Mouse (Mus musculus): Measurements from ENCODE around the gene Acta2. TPM values are rescaled to one million over a fixed set of nuclear protein-coding genes. Genes with fewer than 3 reads are reported as not detected.

Acta2 gene
- polyA plus RNA-seq, 1 experiment from 2014 or later, result 114 TPM

DNA sequence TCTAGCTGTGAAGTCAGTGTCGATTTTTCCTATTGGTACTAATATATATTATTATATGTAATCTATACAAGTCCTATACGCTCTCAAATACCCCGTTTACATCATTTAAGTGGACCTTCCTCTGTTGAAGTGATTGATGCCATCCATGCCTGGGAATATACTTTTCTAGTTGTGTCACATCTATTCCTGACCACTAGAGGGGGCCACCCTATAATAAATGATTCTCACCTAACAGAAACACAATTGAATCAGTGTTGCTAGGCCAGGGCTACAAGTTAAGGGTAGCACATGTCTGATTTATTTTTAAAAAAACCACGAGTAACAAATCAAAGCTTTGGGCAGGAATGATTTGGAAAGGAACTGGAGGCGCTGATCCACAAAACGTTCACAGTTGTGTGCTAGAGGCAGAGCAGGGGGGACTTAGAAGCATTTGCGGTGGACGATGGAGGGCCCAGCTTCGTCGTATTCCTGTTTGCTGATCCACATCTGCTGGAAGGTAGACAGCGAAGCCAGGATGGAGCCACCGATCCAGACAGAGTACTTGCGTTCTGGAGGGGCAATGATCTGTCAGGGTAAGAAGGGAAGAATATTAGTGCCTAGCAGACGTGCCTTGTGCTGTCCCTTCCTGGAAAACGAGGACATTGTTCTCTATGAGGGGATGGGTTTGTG lies 14.0 kb downstream of the Acta2 start:
- Histone ChIP-seq H3K9ac (no peak overlapping the region), H3K36me3 (no peaks in the 10 kb centered on the region), H3K4me1 (no peaks in the 10 kb centered on the region), H3K4me2 (replicated peaks) (no peak overlapping the region), H3K9me3 (no peaks in the 10 kb centered on the region), H3K27me3 (no peaks in the 10 kb centered on the region), H3K4me3 (no peak overlapping the region), H3K27ac (no peak overlapping the region)
- ATAC-seq (ENCODE audit: insufficient number of reproducible peaks, insufficient read depth, low FRiP score, low TSS enrichment), result no peak
- 67% methylated on average over 15 of the region's 15 CpGs for WGBS

DNA sequence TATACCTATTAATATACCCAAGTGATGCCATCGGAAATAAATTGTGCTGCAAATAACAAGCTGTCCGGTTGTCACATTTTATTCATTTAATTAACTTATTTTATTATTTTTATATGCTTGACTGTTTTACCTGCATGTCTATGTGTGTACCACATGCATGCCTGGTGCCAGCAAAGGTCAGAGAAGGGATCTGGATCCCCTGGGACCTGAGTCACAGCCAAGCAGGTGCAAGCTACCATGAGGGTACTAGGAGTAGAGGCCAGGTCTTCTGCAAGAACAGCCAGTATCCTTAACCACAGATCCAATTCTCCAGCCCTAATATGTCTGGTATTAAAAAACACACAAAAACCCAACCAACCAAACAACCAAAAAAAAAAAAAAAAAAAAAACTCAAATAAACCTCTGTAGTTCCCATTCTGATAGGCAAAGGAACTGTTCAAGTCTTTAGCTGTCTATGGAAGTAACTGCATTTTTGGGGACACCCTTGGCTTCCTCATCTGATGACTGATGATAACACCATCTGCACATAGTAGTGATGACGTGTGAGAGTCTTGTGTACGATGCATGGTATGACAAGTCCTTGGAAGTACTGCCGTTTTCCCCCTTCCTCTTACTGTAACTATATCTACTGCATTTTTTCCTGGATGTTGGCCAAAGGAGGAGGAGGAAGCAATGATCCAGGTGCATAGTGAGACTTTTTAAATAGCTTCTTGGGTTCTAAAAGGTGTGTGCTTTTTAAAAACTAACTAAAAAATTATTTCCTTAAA lies 14.9 kb downstream of the Acta2 start:
- Histone ChIP-seq H3K27ac (no peak overlapping the region), H3K9ac (no peak overlapping the region), H3K36me3 (no peaks in the 10 kb centered on the region), H3K4me3 (no peak overlapping the region), H3K4me1 (no peaks in the 10 kb centered on the region), H3K27me3 (no peaks in the 10 kb centered on the region), H3K4me2 (replicated peaks) (no peak overlapping the region), H3K9me3 (no peaks in the 10 kb centered on the region)
- no peak for ATAC-seq (ENCODE audit: insufficient number of reproducible peaks, insufficient read depth, low FRiP score, low TSS enrichment)
- WGBS, result 92% methylated on average over 5 of the region's 5 CpGs

DNA sequence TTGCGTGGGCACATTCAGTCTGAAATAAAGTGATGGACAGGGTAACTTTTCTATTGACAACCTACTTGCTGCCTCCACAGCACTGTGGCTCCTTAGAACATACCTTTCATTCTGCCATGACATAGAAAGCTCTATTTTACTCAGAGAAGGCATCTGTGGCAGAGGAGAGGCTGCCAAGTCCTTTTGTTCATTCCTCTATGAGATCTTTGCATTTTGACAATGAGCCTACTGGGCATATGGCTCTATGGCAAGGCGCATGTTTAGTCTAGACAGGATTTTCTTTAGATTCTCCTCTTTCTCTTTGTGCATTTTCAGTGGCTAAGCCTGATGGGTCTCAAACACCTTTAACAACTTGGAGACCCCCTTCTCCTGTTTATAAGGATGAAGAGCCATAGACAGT lies 17.6 kb downstream of the Acta2 start:
- Histone ChIP-seq H3K4me3 (no peak overlapping the region), H3K9me3 (no peaks in the 10 kb centered on the region), H3K27me3 (no peaks in the 10 kb centered on the region), H3K36me3 (no peaks in the 10 kb centered on the region), H3K4me1 (no peaks in the 10 kb centered on the region), H3K4me2 (replicated peaks) (no peak overlapping the region), H3K9ac (no peak overlapping the region), H3K27ac (no peak overlapping the region)
- WGBS, result 88% methylated on average over 2 of the region's 2 CpGs
- ATAC-seq (ENCODE audit: insufficient number of reproducible peaks, insufficient read depth, low FRiP score, low TSS enrichment), result no peak

DNA sequence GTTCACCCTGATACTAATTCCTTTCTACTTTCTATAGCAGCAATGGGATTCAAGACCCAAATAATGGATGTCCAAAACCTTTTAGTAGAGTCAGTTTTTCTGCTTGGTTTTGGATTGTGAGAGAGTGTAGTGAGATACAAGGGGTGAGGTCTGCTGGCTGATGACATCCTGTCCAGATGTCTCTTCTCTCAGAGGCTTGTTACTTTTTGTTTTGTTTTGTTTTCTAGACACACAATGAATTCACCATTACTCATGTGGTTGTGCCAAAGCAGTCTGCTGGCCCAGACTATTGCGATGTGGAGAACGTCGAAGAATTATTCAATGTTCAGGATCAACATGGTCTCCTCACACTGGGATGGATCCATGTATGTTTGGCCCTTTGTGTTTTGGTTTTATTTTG lies 19.3 kb downstream of the Acta2 start:
- no peaks in the 10 kb centered on the region for H3K4me1 ChIP-seq

DNA sequence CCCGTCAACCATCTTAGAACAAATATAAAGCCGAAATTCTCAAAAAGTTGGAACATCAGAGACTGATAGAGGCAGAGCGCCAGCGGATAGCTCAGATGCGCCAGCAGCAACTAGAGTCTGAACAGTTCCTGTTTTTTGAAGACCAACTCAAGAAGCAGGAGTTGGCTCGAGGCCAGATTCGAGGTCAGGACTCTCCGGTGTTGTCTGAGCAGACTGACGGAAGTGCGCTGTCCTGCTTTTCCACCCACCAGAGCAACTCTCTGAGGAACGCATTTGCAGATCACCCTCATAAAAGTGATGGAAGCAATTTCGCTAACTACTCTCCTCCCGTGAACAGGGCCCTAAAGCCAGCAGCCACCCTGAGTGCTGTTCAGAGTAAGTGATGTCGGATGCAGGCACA lies 21.4 kb downstream of the Acta2 start:
- H3K27ac ChIP-seq, result no peak overlapping the region
- no peaks in the 10 kb centered on the region for H3K36me3 ChIP-seq
- 81% methylated on average over 14 of the region's 14 CpGs for WGBS
- H3K27me3 ChIP-seq, result no peaks in the 10 kb centered on the region
- H3K9me3 ChIP-seq, result no peaks in the 10 kb centered on the region
- H3K4me3 ChIP-seq, result no peak overlapping the region
- ATAC-seq (ENCODE audit: insufficient number of reproducible peaks, insufficient read depth, low FRiP score, low TSS enrichment), result no peak
- no peak overlapping the region for H3K9ac ChIP-seq
- H3K4me2 ChIP-seq (replicated peaks), result no peak overlapping the region
- no peaks in the 10 kb centered on the region for H3K4me1 ChIP-seq

More for the DNA sequence above, 19.3 kb downstream of the Acta2 start:
- Histone ChIP-seq H3K9ac (no peak overlapping the region), H3K4me3 (no peak overlapping the region), H3K9me3 (no peaks in the 10 kb centered on the region), H3K4me2 (replicated peaks) (no peak overlapping the region), H3K27me3 (no peaks in the 10 kb centered on the region), H3K36me3 (no peaks in the 10 kb centered on the region), H3K27ac (no peak overlapping the region)
- ATAC-seq (ENCODE audit: insufficient number of reproducible peaks, insufficient read depth, low FRiP score, low TSS enrichment), result no peak
- 95% methylated on average over 3 of the region's 3 CpGs for WGBS

DNA sequence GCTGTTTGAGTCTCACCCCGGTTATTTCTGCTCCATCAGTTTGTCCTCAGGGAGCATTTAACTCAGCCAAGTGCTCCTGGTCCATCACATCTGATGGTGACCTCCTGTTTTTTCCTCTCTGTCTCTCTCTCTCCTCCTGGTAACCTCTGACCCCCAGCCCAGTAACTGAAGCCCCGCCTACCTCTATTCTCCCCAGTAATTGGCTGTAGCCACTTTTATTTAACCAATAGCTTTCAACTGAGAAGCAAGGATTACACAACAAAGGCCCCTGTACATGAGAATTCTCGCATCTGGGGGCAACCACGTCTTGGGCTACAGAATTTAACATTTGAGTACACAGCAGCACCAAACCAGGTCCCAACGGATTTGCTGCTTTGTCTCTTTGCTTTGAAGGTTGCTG lies 23.1 kb downstream of the Acta2 start:
- no peak for ATAC-seq (ENCODE audit: insufficient number of reproducible peaks, insufficient read depth, low FRiP score, low TSS enrichment)
- no peak overlapping the region for H3K4me2 ChIP-seq (replicated peaks)
- no peak overlapping the region for H3K9ac ChIP-seq
- no peak overlapping the region for H3K4me3 ChIP-seq
- no peaks in the 10 kb centered on the region for H3K36me3 ChIP-seq
- WGBS, result 52% methylated on average over 5 of the region's 5 CpGs
- H3K27me3 ChIP-seq, result no peaks in the 10 kb centered on the region
- no peak overlapping the region for H3K27ac ChIP-seq
- no peaks in the 10 kb centered on the region for H3K4me1 ChIP-seq
- no peaks in the 10 kb centered on the region for H3K9me3 ChIP-seq

DNA sequence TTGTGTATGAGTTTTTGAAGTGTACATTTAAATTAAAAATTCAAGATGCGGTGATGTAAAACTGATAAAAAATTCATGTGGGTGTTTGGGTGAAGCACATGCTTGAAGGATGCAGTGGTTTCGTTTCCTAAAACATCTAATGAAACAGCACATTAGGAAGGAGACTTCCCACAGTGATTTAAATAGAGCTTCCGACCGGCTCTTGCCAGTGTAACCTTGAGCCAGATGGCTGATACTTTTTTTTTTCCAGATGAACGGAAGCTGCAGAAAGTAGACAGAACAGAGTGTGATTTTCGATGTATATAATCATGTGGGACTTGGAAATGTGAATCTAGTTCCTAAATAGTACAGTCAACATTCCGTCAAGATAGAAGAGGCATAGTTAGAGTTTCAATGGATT lies 23.8 kb downstream of the Acta2 start:
- no peaks in the 10 kb centered on the region for H3K27me3 ChIP-seq
- WGBS, result 68% methylated on average over 7 of the region's 7 CpGs
- no peak overlapping the region for H3K27ac ChIP-seq
- no peak overlapping the region for H3K4me2 ChIP-seq (replicated peaks)
- H3K4me3 ChIP-seq, result no peak overlapping the region
- H3K4me1 ChIP-seq, result no peaks in the 10 kb centered on the region
- no peaks in the 10 kb centered on the region for H3K36me3 ChIP-seq
- no peaks in the 10 kb centered on the region for H3K9me3 ChIP-seq
- no peak overlapping the region for H3K9ac ChIP-seq
- no peak for ATAC-seq (ENCODE audit: insufficient number of reproducible peaks, insufficient read depth, low FRiP score, low TSS enrichment)

DNA sequence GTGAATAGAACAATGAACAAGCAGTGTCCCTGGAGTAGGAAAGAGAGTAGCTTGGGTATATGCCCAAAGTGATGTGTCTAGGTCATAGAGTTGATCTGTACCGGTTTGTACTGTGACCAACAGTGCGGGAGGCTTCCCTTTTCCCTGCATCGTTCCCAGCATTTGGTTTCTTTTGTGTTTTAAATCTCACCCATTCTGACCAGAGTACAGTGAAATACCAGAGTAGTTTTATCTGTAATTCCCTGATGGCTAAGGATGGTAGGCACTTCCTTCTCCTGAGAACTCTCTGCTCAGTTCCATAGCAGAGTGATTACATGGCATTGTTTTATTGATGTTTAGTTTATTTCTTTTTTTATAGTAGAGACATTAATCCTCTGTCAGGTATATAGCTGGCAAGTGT lies 32.6 kb downstream of the Acta2 start:
- no peak for ATAC-seq (ENCODE audit: insufficient number of reproducible peaks, insufficient read depth, low FRiP score, low TSS enrichment)
- H3K36me3 ChIP-seq, result no peaks in the 10 kb centered on the region
- 88% methylated on average over 3 of the region's 3 CpGs for WGBS
- no peaks in the 10 kb centered on the region for H3K9me3 ChIP-seq
- no peak overlapping the region for H3K4me2 ChIP-seq (replicated peaks)
- no peak overlapping the region for H3K27ac ChIP-seq
- no peak overlapping the region for H3K4me3 ChIP-seq
- no peaks in the 10 kb centered on the region for H3K4me1 ChIP-seq
- H3K9ac ChIP-seq, result no peak overlapping the region
- H3K27me3 ChIP-seq, result no peaks in the 10 kb centered on the region

DNA sequence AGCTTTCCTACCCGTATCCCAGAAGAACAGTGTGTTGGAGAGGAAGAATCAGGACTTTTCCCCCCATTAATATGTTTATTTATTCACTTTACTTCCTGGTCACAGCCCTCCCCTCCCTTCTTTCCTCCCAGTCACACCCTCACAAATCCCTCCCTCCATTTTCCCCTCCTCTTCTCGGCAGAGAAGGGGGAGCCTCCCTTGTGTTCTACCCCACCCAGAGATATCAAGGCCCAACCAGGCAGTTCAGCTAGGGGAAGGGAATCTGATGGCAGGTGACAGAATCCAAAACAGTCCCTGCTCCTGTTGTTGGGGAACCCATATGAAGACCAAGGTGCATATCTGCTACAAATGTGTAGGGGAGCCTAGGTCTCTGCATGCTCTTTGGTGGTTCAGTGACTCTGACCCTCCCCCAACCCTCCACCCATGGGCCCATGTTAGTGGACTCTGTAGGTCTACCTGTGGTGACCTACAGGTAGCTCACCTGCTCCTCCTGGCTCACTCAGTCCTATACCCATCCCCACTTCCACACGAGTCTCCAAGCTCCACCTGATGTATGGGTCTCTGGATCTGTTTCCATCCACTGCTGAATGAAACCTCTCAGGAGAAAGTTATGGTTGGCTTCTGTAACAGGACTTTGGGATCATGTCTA lies 34.5 kb downstream of the Acta2 start:
- Histone ChIP-seq H3K4me2 (replicated peaks) (no peak overlapping the region), H3K4me3 (no peak overlapping the region), H3K36me3 (no peaks in the 10 kb centered on the region), H3K4me1 (no peaks in the 10 kb centered on the region), H3K27me3 (no peaks in the 10 kb centered on the region), H3K9ac (no peak overlapping the region), H3K9me3 (no peaks in the 10 kb centered on the region), H3K27ac (no peak overlapping the region)
- ATAC-seq (ENCODE audit: insufficient number of reproducible peaks, insufficient read depth, low FRiP score, low TSS enrichment), result no peak
- 76% methylated on average over 2 of the region's 3 CpGs for whole genome bisulfite sequencing

DNA sequence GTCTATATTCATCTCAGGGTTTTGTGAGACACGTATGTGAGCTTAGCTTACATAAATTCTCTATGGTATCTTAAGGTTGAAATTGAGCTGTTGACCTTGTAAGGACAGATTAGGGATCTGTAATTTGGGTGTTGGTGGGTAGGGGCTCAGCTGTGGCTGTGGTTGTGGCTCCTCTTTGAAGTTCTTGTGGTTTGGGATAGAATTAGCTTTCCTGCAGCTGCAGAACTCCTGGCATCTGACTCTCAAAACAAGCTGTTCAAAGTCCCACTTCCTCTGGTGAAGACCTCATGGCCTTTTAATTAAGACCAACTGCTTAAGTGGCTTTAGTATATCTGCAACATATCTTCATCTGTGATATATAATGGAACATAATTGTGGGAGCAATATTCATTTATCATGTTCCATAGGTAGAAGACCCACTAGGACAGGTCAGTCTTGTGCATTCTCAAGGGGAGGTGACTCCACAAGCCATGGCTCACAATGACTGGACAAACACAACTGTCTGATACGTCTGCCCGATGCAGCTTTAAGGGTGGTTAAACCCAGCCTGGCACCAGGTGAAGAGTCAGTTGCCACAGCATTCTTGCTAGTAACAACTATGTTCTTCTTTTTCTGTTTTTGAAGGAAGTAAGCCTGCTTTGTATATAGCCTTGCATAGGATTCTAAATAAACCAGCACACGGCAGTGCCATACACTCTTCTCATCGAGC lies 36.0 kb downstream of the Acta2 start:
- no peak overlapping the region for H3K9ac ChIP-seq
- H3K27me3 ChIP-seq, result no peaks in the 10 kb centered on the region
- WGBS, result 66% methylated on average over 5 of the region's 5 CpGs
- H3K9me3 ChIP-seq, result no peaks in the 10 kb centered on the region
- H3K27ac ChIP-seq, result no peak overlapping the region
- ATAC-seq (ENCODE audit: insufficient number of reproducible peaks, insufficient read depth, low FRiP score, low TSS enrichment), result no peak
- H3K4me3 ChIP-seq, result no peak overlapping the region
- H3K36me3 ChIP-seq, result no peaks in the 10 kb centered on the region
- H3K4me1 ChIP-seq, result no peaks in the 10 kb centered on the region
- no peak overlapping the region for H3K4me2 ChIP-seq (replicated peaks)

DNA sequence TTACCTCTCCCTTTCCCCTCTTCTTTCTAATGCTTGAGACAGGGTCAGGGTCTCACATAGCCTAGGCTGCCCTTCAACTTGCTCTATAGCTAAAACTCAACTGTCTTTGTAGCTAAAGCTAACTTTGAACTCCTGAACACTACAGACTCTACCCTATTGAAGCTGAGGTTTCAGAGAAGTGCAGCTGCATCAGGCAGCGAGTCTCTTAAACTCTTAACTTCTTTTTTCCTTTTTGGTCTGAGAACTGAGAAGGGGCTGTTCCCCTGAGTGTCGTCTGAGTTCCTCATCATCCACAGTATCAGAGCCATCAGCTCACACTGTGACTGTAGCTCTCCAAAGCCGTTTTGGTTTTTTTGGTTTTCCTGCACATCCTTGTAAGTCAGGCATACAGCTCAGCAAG lies 37.6 kb downstream of the Acta2 start:
- Histone ChIP-seq H3K4me2 (replicated peaks) (no peak overlapping the region), H3K27ac (no peak overlapping the region), H3K36me3 (no peaks in the 10 kb centered on the region), H3K9ac (no peak overlapping the region), H3K4me3 (no peak overlapping the region), H3K4me1 (no peaks in the 10 kb centered on the region), H3K9me3 (no peaks in the 10 kb centered on the region), H3K27me3 (no peaks in the 10 kb centered on the region)
- 82% methylated on average over 3 of the region's 3 CpGs for WGBS
- no peak for ATAC-seq (ENCODE audit: insufficient number of reproducible peaks, insufficient read depth, low FRiP score, low TSS enrichment)

All from embryonic facial prominence, embryonic 12.5 days (tissue).